Mouse (Mus musculus): ENCODE results near the gene Cdk7. TPM values are rescaled to one million over a fixed set of nuclear protein-coding genes. Genes with fewer than 3 reads are reported as not detected.
"Not testable (repeated sequence)": the region's sequence is repeated elsewhere in the genome, so short reads cannot be mapped to it uniquely, and the experiment has no call there.

Gene Cdk7
- polyA plus RNA-seq, 1 experiment from 2014 or later = 89.0 TPM

DNA sequence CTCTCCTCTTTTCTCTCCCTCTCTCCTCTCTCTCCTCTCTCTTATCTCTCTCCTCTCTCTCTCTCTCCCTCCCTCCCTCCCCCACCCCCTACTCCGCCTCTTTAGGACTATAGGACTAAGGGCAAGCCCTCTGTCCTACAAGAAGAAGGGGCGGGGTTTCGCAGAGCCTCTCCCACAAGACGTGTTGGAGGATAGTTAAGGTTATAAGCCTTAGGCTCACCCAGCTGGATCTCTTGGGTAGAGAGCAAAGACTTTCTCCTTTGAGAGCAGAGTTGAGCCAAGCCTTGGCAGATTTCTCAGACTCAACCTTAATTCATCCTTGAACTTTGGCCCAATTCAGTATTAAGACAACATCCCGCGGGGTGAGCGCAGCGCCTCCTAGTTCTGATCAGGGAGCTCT lies 17.9 kb upstream of the Cdk7 start:
- Histone ChIP-seq H3K27me3 (no peaks in the 10 kb centered on the region), H3K9ac (no peak overlapping the region), H3K4me1 (no peaks in the 10 kb centered on the region), H3K27ac (replicated peaks) (no peak overlapping the region), H3K9me3 (replicated peaks) (no peaks in the 10 kb centered on the region), H3K36me3 (no peaks in the 10 kb centered on the region), H3K4me3 (replicated peaks) (no peak overlapping the region), H3K4me2 (replicated peaks) (no peak overlapping the region)
- WGBS = 51% methylated on average over 8 of the region's 8 CpGs
- no peak for ATAC-seq (ENCODE audit: insufficient number of reproducible peaks, low FRiP score, low TSS enrichment, low read depth)

DNA sequence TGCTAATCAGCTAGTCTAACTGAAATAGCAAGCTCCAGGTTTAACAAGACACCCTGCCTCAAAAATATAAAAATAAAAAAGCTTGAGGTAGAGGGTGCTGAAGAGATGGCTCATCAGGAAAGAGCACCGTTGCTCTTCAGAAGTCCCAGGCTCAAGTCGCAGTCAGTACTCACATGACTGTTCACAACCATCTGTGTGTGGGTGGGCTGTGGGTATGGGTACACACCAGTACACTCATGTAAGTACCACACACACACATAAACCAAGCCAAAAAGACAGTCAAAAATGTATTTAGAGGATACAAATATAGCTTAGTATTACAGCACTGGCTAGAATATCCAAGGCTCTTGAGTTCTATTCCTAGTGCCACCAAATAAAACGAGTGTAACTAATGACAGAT lies 15.4 kb upstream of the Cdk7 start:
- Histone ChIP-seq H3K27me3 (no peaks in the 10 kb centered on the region), H3K4me2 (replicated peaks) (no peak overlapping the region), H3K9ac (no peak overlapping the region), H3K9me3 (replicated peaks) (no peaks in the 10 kb centered on the region), H3K27ac (replicated peaks) (no peak overlapping the region), H3K4me3 (replicated peaks) (no peak overlapping the region), H3K36me3 (no peaks in the 10 kb centered on the region), H3K4me1 (0 out of 2 replicates have a peak, but pooled peaks cover 4% of the 10 kb centered on the region)
- ATAC-seq (ENCODE audit: insufficient number of reproducible peaks, low FRiP score, low TSS enrichment, low read depth) = no peak
- 84% methylated on average over 3 of the region's 3 CpGs for whole genome bisulfite sequencing

DNA sequence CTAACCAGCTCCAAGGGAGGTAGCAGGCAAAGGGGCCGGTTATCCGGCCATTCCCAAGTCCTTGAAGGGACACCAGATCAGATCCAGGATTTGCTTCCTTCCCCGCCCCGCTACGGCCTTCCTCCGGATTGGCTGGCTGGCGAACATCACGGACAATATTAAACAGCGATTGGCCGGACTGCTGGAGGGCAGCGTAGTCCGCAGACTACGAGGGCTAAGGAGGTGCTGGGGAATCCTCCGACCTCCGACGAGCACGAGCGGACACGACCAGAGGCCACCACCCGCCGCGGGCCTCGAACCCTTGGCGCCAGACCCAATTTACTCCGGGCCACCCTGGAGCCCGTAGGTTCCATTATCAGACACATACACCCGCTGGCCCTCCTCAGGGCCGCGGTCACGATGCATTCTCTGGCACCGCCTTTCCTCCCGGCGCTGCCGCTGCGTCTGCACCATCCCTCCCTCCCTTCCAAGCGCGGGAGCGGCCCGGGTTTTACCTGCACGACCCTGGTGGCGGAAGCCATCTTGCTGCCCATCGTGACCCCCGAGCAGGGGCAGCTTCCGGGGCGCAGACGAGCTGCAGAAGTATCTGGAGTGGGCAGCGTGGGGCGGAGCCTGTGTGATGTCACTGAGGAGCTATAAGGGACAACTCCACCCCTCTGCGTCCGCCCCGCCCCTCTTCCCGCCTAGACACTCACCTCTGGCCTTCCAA lies 13.5 kb upstream of the Cdk7 start, which contains the start of gene Mrps36:
Gene Mrps36 (minus strand): TSS at position 624 of the 709 bp plus-strand sequence.
- Histone ChIP-seq H3K4me2 (replicated peaks) (peak within 1 kb of the TSS; percentile 69), H3K36me3 (no peaks in the 10 kb centered on the region), H3K4me1 (0 out of 2 replicates have a peak, but pooled peaks cover 4% of the 10 kb centered on the region), H3K27ac (replicated peaks) (peak within 1 kb of the TSS; percentile 90), H3K4me3 (replicated peaks) (peak within 1 kb of the TSS; percentile 75), H3K9ac (peak within 1 kb of the TSS; percentile 58), H3K9me3 (replicated peaks) (no peaks in the 10 kb centered on the region), H3K27me3 (no peaks in the 10 kb centered on the region)
- ATAC-seq (ENCODE audit: insufficient number of reproducible peaks, low FRiP score, low TSS enrichment, low read depth) = peak; percentile 94
- WGBS = under 1% methylated on average over 52 of the region's 52 CpGs

DNA sequence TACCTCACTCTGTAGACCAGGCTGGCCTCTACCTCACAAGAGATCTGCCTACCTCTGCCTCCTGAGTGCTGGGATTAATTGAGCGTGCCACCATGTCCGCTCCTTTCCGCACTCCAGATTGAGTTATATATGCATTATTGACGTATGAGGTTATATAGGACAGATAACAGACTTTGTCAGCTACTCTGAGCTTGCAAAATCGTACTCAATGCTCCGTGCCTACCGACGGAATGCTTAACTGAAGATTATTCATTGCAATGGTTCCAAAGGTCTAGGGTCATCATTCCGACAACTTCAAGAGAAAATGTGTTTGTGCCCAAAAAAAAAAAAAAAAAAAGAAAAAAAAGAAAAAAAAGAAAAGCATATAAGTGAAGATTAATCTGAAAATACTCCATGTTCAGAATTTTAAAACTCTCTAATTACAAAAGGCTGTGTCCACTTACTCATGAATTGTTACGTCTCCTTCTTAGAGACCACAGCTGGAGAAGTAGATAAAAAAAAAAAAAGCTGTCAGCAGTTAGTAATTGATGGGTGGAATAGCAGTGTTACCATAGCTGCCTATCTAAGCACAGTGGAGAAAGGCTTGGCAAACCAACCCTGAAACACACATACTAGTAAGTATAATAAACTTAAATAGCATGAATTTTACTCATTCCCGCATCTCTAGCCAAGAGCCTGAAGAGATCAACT lies 12.8 kb upstream of the Cdk7 start:
- H3K4me1 ChIP-seq = 0 out of 2 replicates have a peak, but pooled peaks cover 4% of the 10 kb centered on the region
- H3K9ac ChIP-seq = peak overlapping the region; percentile 58
- H3K27ac ChIP-seq (replicated peaks) = peak overlapping the region; percentile 90
- 0 out of 2 replicates have a peak, but pooled peaks have one; percentile 6 for ATAC-seq (ENCODE audit: insufficient number of reproducible peaks, low FRiP score, low TSS enrichment, low read depth)
- 68% methylated on average over 11 of the region's 11 CpGs for WGBS
- H3K4me2 ChIP-seq (replicated peaks) = peak overlapping the region; percentile 69
- H3K9me3 ChIP-seq (replicated peaks) = no peaks in the 10 kb centered on the region
- no peaks in the 10 kb centered on the region for H3K27me3 ChIP-seq
- H3K4me3 ChIP-seq (replicated peaks) = peak overlapping the region; percentile 75
- H3K36me3 ChIP-seq = 0 out of 2 replicates have a peak, but pooled peaks cover 3% of the 10 kb centered on the region

DNA sequence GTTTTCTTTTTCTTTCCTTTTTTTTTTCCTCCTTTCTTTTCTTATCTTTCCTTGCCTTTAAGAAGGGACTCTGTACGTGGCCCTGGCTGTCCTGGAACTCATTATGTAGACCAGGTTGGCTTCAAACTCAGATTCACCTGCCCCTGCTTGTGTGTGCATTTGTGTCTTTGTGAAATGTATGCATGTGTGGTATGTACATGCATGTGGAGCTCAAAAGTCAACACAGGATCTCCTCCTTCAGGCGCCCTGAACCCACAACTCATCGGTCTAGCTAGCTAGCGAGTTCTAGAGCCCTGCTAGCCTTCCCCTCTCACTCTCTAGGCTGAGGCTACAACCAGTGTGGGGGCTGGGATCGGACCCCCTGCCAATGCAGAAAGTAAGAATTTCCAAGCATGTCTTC lies 12.1 kb upstream of the Cdk7 start:
- H3K4me1 ChIP-seq = 0 out of 2 replicates have a peak, but pooled peaks cover 4% of the 10 kb centered on the region
- H3K4me2 ChIP-seq (replicated peaks) = no peak overlapping the region
- no peak for ATAC-seq (ENCODE audit: insufficient number of reproducible peaks, low FRiP score, low TSS enrichment, low read depth)
- H3K36me3 ChIP-seq = peaks cover 8% of the 10 kb centered on the region; the same call in 1 of the 2 replicates
- no peaks in the 10 kb centered on the region for H3K9me3 ChIP-seq (replicated peaks)
- no peak overlapping the region for H3K27ac ChIP-seq (replicated peaks)
- H3K27me3 ChIP-seq = no peaks in the 10 kb centered on the region
- H3K4me3 ChIP-seq (replicated peaks) = no peak overlapping the region
- H3K9ac ChIP-seq = no peak overlapping the region
- WGBS = 93% methylated on average over 5 of the region's 5 CpGs

DNA sequence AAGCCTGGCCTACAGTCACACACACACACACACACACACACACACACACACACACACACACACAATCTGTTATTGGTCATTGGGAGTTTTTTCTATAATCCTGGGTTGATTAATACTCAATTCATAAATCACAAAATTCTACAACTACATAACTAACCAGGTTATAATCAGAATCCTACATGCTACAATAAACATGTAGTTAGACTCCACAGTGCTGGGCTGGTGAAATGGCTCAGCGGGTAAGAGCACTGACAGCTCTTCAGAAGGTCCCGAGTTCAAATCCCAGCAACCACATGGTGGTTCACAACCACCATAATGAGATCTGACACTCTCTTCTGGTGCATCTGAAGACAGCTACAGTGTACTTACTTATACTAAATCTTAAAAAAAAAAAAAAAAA lies 2.0 kb upstream of the Cdk7 start:
- no peaks in the 10 kb centered on the region for H3K27me3 ChIP-seq
- H3K9me3 ChIP-seq (replicated peaks) = no peaks in the 10 kb centered on the region
- H3K27ac ChIP-seq (replicated peaks) = no peak overlapping the region
- 97% methylated on average over 2 of the region's 2 CpGs for WGBS
- ATAC-seq (ENCODE audit: insufficient number of reproducible peaks, low FRiP score, low TSS enrichment, low read depth) = no peak
- H3K4me2 ChIP-seq (replicated peaks) = no peak overlapping the region
- peaks cover 20% of the 10 kb centered on the region for H3K36me3 ChIP-seq
- no peak overlapping the region for H3K9ac ChIP-seq
- H3K4me1 ChIP-seq = peaks cover 15% of the 10 kb centered on the region
- H3K4me3 ChIP-seq (replicated peaks) = no peak overlapping the region

DNA sequence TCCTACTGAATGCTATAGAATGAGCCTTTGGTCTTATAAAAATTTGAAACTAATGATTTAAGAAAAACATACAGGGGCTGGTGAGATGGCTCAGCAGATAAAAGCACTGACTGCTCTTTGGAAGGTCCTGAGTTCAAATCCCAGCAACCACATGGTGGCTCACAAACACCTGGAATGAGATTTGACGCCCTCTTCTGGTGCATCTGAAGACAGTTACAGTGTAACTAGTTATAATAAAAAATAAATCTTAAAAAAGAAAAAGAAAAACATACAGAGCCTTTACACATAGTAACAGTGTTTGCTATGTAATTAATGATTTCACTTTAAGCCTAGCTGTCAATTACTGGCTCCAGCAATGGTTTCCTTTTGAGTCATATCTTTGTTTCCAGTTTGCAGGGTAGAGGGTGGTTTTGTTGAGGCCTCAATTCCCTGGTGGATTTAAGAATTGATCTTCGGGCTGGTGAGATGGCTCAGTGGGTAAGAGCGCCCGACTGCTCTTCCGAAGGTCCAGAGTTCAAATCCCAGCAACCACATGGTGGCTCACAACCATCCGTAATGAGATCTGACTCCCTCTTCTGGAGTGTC lies 815 bp upstream of the Cdk7 start:
- peak overlapping the region; percentile 94 for H3K27ac ChIP-seq (replicated peaks)
- H3K4me2 ChIP-seq (replicated peaks) = peak overlapping the region; percentile 61; the same call in 1 of the 2 replicates
- H3K9ac ChIP-seq; ATAC-seq (ENCODE audit: insufficient number of reproducible peaks, low FRiP score, low TSS enrichment, low read depth); H3K9me3 ChIP-seq (replicated peaks); H3K27me3 ChIP-seq: not testable (repeated sequence)
- H3K4me3 ChIP-seq (replicated peaks) = peak overlapping the region; percentile 84
- H3K4me1 ChIP-seq = peaks cover 19% of the 10 kb centered on the region
- WGBS = 91% methylated on average over 6 of the region's 6 CpGs
- peaks cover 17% of the 10 kb centered on the region; the same call in 1 of the 2 replicates for H3K36me3 ChIP-seq

DNA sequence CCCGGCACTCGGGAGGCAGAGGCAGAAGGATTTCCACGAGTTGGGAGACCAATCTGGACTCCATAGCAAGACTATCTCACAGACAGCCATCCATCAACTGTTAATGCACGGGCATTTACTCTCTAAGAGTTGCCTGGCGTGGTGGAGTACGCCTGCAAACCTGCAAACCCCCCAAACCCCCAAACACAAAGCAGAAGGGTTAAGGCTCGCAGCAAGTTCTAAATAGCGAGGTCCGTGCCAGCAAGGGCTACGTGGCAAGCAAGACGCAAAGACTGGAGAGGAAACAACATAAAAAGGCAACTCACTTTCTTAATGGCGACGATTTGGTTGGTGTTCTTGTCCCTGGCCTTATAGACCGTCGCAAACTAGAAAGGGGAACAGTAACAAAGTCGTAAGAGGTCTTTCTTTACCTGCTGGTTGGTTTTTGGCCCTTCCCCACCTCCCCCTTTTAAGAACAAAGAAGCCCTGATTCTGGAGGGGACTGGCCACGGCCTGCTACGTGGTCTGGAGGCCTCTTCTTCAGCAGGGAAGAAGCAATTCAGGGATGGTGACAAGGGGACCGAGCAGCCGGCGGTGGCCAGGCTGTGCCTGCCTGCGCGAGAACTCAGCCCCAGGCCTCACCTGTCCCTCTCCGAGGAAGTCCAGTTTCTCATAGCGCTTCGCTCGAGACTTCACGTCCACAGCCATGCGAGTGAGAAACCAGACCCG lies 432 bp downstream of the Cdk7 start:
- Histone ChIP-seq H3K36me3 (peaks cover 15% of the 10 kb centered on the region; the same call in 1 of the 2 replicates), H3K27me3 (no peaks in the 10 kb centered on the region), H3K4me3 (replicated peaks) (peak overlapping the region; percentile 84), H3K4me1 (peaks cover 22% of the 10 kb centered on the region), H3K27ac (replicated peaks) (peak overlapping the region; percentile 94), H3K4me2 (replicated peaks) (peak overlapping the region; percentile 61), H3K9me3 (replicated peaks) (no peaks in the 10 kb centered on the region), H3K9ac (peak overlapping the region; percentile 86)
- ATAC-seq (ENCODE audit: insufficient number of reproducible peaks, low FRiP score, low TSS enrichment, low read depth) = no peak
- under 1% methylated on average over 30 of the region's 30 CpGs for WGBS

DNA sequence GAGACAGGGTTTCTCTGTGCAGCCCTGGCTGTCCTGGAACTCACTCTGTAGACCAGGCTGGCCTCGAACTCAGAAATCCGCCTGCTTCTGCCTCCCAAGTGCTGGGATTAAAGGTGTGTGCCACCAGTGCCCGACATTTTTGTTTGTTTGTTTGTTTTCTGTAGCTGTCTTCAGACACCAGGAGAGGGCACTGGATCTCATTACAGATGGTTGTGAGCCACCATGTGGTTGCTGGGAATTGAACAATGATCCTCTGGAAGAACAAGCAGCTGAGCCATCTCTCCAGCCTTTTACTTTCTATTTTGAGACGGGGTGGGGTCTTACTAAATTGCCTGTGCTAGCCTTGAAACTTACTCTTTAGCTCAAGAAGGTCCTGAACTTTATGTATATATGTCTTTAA lies 2.2 kb downstream of the Cdk7 start:
- not testable (repeated sequence) for ATAC-seq (ENCODE audit: insufficient number of reproducible peaks, low FRiP score, low TSS enrichment, low read depth); H3K9me3 ChIP-seq (replicated peaks); H3K4me2 ChIP-seq (replicated peaks); H3K27me3 ChIP-seq; H3K27ac ChIP-seq (replicated peaks); H3K9ac ChIP-seq
- 92% methylated on average over 4 of the region's 4 CpGs for WGBS
- Histone ChIP-seq H3K4me3 (replicated peaks) (0 out of 2 replicates have a peak overlapping the region, but pooled peaks have one; percentile 84), H3K4me1 (peaks cover 27% of the 10 kb centered on the region), H3K36me3 (peaks cover 15% of the 10 kb centered on the region; the same call in 1 of the 2 replicates)

DNA sequence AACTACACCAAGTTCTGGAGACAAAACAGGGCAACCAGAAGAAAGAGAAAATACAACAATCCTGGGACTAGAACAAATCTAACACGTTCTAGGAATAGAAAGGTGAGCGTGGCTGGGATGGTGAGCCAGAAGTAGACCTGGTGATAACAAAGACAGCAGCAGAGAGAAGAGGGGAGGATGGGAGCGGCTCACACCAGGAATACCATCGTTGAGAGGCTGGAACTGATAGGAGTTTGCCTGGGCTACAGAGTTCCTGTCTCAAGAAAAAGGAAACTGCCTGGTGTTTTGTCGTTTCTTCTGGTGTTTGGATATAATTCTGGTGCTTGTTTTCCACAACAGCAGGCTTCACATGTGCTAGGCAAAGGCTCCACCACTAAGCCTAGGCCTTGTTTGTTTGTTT lies 2.7 kb downstream of the Cdk7 start:
- Histone ChIP-seq H3K36me3 (peaks cover 16% of the 10 kb centered on the region; the same call in 1 of the 2 replicates), H3K9ac (no peak overlapping the region), H3K4me3 (replicated peaks) (no peak overlapping the region), H3K4me2 (replicated peaks) (no peak overlapping the region), H3K4me1 (peaks cover 27% of the 10 kb centered on the region), H3K27me3 (no peaks in the 10 kb centered on the region), H3K9me3 (replicated peaks) (no peaks in the 10 kb centered on the region), H3K27ac (replicated peaks) (no peak overlapping the region)
- no peak for ATAC-seq (ENCODE audit: insufficient number of reproducible peaks, low FRiP score, low TSS enrichment, low read depth)
- 88% methylated on average over 5 of the region's 5 CpGs for WGBS

DNA sequence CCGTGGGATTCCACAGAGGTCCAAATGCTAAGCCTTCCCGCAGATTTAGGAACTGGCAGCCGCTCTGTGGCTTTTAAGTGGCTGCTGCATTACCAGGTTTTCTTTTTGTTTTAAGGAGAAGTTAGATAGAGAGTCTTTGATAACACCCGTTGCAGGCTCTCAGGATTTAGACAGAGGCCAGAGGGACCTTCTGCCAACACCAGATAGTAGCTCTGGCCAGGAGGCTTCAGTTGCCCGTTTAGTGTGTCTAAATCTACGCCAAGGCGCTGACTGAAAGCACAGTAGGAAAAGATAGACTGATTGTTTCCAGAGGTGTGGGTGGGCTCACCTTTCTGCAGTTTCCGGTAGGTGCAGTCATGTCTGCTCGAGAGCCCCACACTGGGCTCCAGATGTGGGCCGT lies 5.5 kb downstream of the Cdk7 start:
- 85% methylated on average over 10 of the region's 10 CpGs for WGBS
- no peak overlapping the region for H3K9ac ChIP-seq

More for the DNA sequence above, 5.5 kb downstream of the Cdk7 start:
- no peak overlapping the region for H3K4me2 ChIP-seq (replicated peaks)
- H3K36me3 ChIP-seq = peaks cover 37% of the 10 kb centered on the region
- no peak for ATAC-seq (ENCODE audit: insufficient number of reproducible peaks, low FRiP score, low TSS enrichment, low read depth)
- H3K4me1 ChIP-seq = peaks cover 27% of the 10 kb centered on the region
- H3K27ac ChIP-seq (replicated peaks) = no peak overlapping the region
- no peak overlapping the region for H3K4me3 ChIP-seq (replicated peaks)
- no peaks in the 10 kb centered on the region for H3K9me3 ChIP-seq (replicated peaks)
- H3K27me3 ChIP-seq = no peaks in the 10 kb centered on the region

Data from embryonic facial prominence, embryonic 15.5 days (tissue).